Mouse (Mus musculus) myocyte (in vitro differentiated cells): Measurements from ENCODE around the gene Hdac9. TPM values are rescaled to one million over a fixed set of nuclear protein-coding genes. Genes with fewer than 3 reads are reported as not detected.

Experiments used
- H3K27me3 ChIP-seq: one replicate; pipeline ENCODE4 v1.6.1; 2011; ENCODE audit not compliant: control insufficient read depth, insufficient read depth, insufficient read length
- H3K36me3 ChIP-seq: one replicate; pipeline ENCODE4 v1.6.1; 2011; ENCODE audit not compliant: control insufficient read depth, insufficient read depth
- H3K4me2 ChIP-seq: one replicate; pipeline ENCODE4 v1.6.1; 2011; ENCODE audit warnings: low read depth, control low read depth
- H3K4me3 ChIP-seq: one replicate; pipeline ENCODE4 v1.5.1; 2011; ENCODE audit warnings: mild to moderate bottlenecking, control low read depth, moderate library complexity
- H3K79me2 ChIP-seq: one replicate; pipeline ENCODE4 v1.6.1; 2011; ENCODE audit not compliant: control insufficient read depth, insufficient read depth
- H3ac ChIP-seq: one replicate; pipeline ENCODE4 v1.6.1; 2011; ENCODE audit not compliant: control insufficient read depth, insufficient read length
- CEBPB ChIP-seq: IDR thresholded peaks from 2 replicates; pipeline ENCODE4 v1.6.1; 2011; ENCODE audit warnings: mild to moderate bottlenecking, moderate library complexity; ENCODE audit not compliant: poor library complexity, insufficient read depth, severe bottlenecking
- E2F4 ChIP-seq: IDR thresholded peaks from one replicate; pipeline ENCODE4 v1.6.1; 2011; ENCODE audit warnings: mild to moderate bottlenecking, control low read depth, moderate library complexity; ENCODE audit not compliant: insufficient read depth
- MAX ChIP-seq: IDR thresholded peaks from one replicate; pipeline ENCODE4 v1.6.1; 2011; ENCODE audit warnings: low read depth, mild to moderate bottlenecking, control low read depth
- MYOD1 ChIP-seq, 3 experiments: IDR thresholded peaks; one replicate each; pipeline ENCODE4 v1.6.1; 2011; ENCODE audit warnings: control low read depth in 2 of 3, low read depth in 2 of 3, mild to moderate bottlenecking in 2 of 3, moderate library complexity in 1 of 3; ENCODE audit not compliant: insufficient read length in 2 of 3, control insufficient read depth in 1 of 3
- MYOG ChIP-seq, 3 experiments: IDR thresholded peaks; one replicate each; pipeline ENCODE4 v1.6.1; 2011; ENCODE audit warnings: control low read depth in 2 of 3, low read depth in 2 of 3, mild to moderate bottlenecking in 2 of 3; ENCODE audit not compliant: insufficient read length in 2 of 3, control insufficient read depth in 1 of 3, insufficient read depth in 1 of 3
- POLR2A ChIP-seq: IDR thresholded peaks from one replicate; pipeline ENCODE4 v1.6.1; 2011; ENCODE audit warnings: low read depth, mild to moderate bottlenecking, control low read depth, moderate library complexity; ENCODE audit not compliant: insufficient read length
- POLR2AphosphoS2 ChIP-seq: IDR thresholded peaks from one replicate; pipeline ENCODE4 v1.6.1; 2011; ENCODE audit warnings: low read depth, control low read depth; ENCODE audit not compliant: insufficient read length
- REST ChIP-seq: IDR thresholded peaks from one replicate; pipeline ENCODE4 v1.6.1; 2011; ENCODE audit warnings: mild to moderate bottlenecking, control low read depth, moderate library complexity; ENCODE audit not compliant: insufficient read depth, insufficient read length
- SRF ChIP-seq: IDR thresholded peaks from one replicate; pipeline ENCODE4 v1.6.1; 2011; ENCODE audit warnings: low read depth; ENCODE audit not compliant: control insufficient read depth, insufficient read length
- TCF12 ChIP-seq: IDR thresholded peaks from one replicate; pipeline ENCODE4 v1.6.1; 2011; ENCODE audit warnings: mild to moderate bottlenecking, control low read depth; ENCODE audit not compliant: poor library complexity, insufficient read depth, severe bottlenecking
- TCF3 ChIP-seq: IDR thresholded peaks from one replicate; pipeline ENCODE4 v1.6.1; 2011; ENCODE audit warnings: low read depth, control low read depth; ENCODE audit not compliant: insufficient read length
- USF1 ChIP-seq: IDR thresholded peaks from one replicate; pipeline ENCODE4 v1.6.1; 2011; ENCODE audit warnings: low read depth, mild to moderate bottlenecking, control low read depth, moderate library complexity
- polyA plus RNA-seq: library from polyadenylated mRNA; unstranded; fragments of >200 nt; fragmentation: generic; extraction: Trizol; gene quantifications from one replicate; pipeline ENCODE4 v1.2.1, GENCODE M21; 2012; ENCODE audit warnings: missing spikeins

The Hdac9 gene
- polyA plus RNA-seq, 1 experiment = 0.47 TPM

DNA sequence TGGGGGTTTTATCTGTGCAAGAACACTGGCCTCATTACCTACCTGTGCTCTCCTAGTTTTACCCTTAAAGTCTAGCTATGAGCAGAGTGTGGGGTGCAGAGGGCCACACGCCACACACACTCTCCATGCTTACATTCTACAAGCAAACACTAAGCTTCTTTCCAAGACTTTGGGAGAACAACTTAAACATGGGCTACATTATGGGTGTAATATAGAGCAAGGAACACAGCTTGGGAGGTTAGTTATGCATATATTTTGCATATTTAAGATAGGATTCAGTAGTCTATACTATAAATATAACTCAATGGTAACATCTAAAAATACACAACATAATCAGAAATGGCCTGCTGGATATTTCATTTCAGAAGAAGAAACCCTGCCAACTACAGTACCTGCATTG lies 80.8 kb downstream of the Hdac9 start:
- TF ChIP-seq MAX = no peak
- no peak for TF ChIP-seq TCF12
- no peak for TF ChIP-seq MYOG (IDR thresholded peaks at IDR 0.05; ENCODE audit: control insufficient read depth in 1 of 3, insufficient read depth in 1 of 3, insufficient read length in 2 of 3, low read depth in 2 of 3)
- TF ChIP-seq MYOD1 (IDR thresholded peaks at IDR 0.05; ENCODE audit: control insufficient read depth in 1 of 3, insufficient read length in 2 of 3, low read depth in 2 of 3) = no peak
- no peak for TF ChIP-seq SRF
- Histone ChIP-seq H3K36me3 (no peaks in the 10 kb centered on the region), H3K4me2 (no peak overlapping the region), H3K4me3 (no peak overlapping the region), H3ac (no peak overlapping the region), H3K27me3 (no peaks in the 10 kb centered on the region), H3K79me2 (no peaks in the 10 kb centered on the region)

DNA sequence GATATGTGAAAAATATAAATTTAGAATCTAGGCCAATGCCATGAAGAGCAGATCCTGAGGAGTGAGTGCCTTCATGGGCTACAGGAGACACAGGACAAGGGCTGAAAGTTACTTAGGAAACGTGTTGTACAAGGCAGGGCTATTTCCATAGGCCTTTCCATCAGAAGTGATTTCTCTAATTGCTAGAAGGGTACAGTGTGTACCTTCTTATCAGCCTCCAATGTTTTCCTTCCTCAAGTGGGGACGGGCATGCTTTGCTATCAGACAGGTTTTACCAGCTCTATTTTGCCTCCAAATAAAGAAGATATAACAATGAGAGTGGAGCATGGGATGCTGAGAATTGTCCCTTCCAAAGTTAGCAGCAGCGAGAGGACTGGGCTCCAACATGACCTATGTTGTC lies 81.4 kb downstream of the Hdac9 start:
- TF ChIP-seq MYOG (IDR thresholded peaks at IDR 0.05; ENCODE audit: control insufficient read depth in 1 of 3, insufficient read depth in 1 of 3, insufficient read length in 2 of 3, low read depth in 2 of 3) (no peak), USF1 (no peak), REST (no peak), MYOD1 (IDR thresholded peaks at IDR 0.05; ENCODE audit: control insufficient read depth in 1 of 3, insufficient read length in 2 of 3, low read depth in 2 of 3) (no peak), CEBPB (no peak), TCF3 (no peak), E2F4 (no peak), MAX (no peak), POLR2AphosphoS2 (no peak), POLR2A (no peak), SRF (no peak), TCF12 (no peak)
- Histone ChIP-seq H3ac (no peak overlapping the region), H3K27me3 (no peaks in the 10 kb centered on the region), H3K4me2 (no peak overlapping the region), H3K79me2 (no peaks in the 10 kb centered on the region), H3K4me3 (no peak overlapping the region), H3K36me3 (no peaks in the 10 kb centered on the region)

DNA sequence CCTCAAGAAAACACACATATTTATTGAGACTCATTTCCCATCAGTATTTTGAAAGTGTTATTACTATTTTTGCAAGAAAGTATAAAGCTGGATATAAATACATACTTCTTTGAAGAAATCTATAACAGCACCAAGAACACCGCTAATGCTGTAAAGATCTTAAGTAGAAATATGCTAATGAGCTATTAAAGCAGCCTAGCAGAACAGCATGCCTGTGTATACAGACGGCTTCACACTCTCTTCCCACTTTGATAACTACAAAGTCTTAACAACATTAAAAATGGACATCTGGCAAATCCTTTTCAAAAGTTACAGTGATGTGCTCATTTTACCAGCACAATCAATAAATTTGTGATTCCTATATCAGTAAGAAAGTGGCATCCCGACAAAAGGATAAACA lies 88.2 kb downstream of the Hdac9 start:
- Histone ChIP-seq H3K4me3 (no peak overlapping the region), H3K36me3 (no peaks in the 10 kb centered on the region), H3ac (no peak overlapping the region), H3K79me2 (no peaks in the 10 kb centered on the region), H3K27me3 (no peaks in the 10 kb centered on the region), H3K4me2 (no peak overlapping the region)
- TF ChIP-seq TCF12 = no peak
- no peak for TF ChIP-seq REST
- no peak for TF ChIP-seq USF1
- TF ChIP-seq MYOD1 (IDR thresholded peaks at IDR 0.05; ENCODE audit: control insufficient read depth in 1 of 3, insufficient read length in 2 of 3, low read depth in 2 of 3) = no peak
- no peak for TF ChIP-seq POLR2AphosphoS2
- no peak for TF ChIP-seq E2F4
- no peak for TF ChIP-seq SRF
- no peak for TF ChIP-seq MYOG (IDR thresholded peaks at IDR 0.05; ENCODE audit: control insufficient read depth in 1 of 3, insufficient read depth in 1 of 3, insufficient read length in 2 of 3, low read depth in 2 of 3)
- no peak for TF ChIP-seq POLR2A
- no peak for TF ChIP-seq CEBPB

DNA sequence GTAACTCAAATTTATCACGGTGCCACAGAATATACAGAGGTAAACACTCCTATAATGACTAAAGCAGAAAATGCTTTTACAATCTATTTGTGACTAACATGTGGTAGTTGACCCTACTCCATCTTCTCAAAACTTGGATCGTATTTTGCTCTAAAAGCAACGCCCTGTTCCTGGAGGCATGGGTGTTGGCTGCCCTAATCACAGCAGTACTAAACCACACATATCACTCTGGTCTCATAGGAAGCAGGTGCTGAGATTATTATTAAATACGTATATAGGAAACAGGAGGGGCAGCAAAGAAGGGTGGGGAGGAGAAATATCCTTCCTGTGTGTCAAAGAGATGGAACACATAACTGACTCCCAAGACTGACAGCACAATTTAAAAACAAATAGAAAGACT lies 90.0 kb downstream of the Hdac9 start:
- H3K4me3 ChIP-seq = no peak overlapping the region
- H3ac ChIP-seq = no peak overlapping the region
- TF ChIP-seq REST = no peak
- no peak for TF ChIP-seq POLR2AphosphoS2
- no peak for TF ChIP-seq MYOD1 (IDR thresholded peaks at IDR 0.05; ENCODE audit: control insufficient read depth in 1 of 3, insufficient read length in 2 of 3, low read depth in 2 of 3)
- no peak for TF ChIP-seq MYOG (IDR thresholded peaks at IDR 0.05; ENCODE audit: control insufficient read depth in 1 of 3, insufficient read depth in 1 of 3, insufficient read length in 2 of 3, low read depth in 2 of 3)
- no peak for TF ChIP-seq POLR2A
- TF ChIP-seq CEBPB = no peak
- no peak for TF ChIP-seq USF1
- TF ChIP-seq MAX = no peak
- no peak for TF ChIP-seq TCF3
- H3K36me3 ChIP-seq = no peaks in the 10 kb centered on the region
- no peaks in the 10 kb centered on the region for H3K27me3 ChIP-seq
- H3K4me2 ChIP-seq = no peak overlapping the region
- no peaks in the 10 kb centered on the region for H3K79me2 ChIP-seq

DNA sequence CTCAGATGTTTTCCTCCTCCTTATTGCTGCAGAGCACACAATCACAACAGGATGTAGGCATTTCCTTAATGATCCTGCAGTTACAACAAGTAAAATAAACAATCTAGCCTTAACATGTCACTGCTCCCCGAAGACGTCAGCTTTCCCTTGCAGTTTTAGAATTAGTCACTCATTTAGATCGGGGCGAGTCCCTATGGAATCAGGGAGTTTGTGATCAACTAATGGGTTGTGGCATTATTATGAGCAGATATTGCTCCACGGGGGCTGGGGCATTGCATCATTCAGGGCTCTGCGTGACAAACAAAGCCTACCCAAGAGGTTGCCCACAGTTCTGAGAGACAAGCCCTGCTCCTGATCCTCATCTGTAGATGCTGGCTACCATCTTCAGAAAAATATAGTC lies 96.7 kb downstream of the Hdac9 start:
- peak; percentile 55; the same call in 1 of the 2 replicates for TF ChIP-seq CEBPB
- no peak for TF ChIP-seq TCF3
- TF ChIP-seq USF1 = no peak
- H3K79me2 ChIP-seq = no peaks in the 10 kb centered on the region
- no peak overlapping the region for H3ac ChIP-seq
- no peaks in the 10 kb centered on the region for H3K36me3 ChIP-seq
- no peak overlapping the region for H3K4me2 ChIP-seq
- H3K4me3 ChIP-seq = no peak overlapping the region
- no peaks in the 10 kb centered on the region for H3K27me3 ChIP-seq
